ENCODE assay signal across 8 mouse cellular contexts in genomic region chr17:34031465-34032173, GRCm38 (mm10). TPM values are rescaled to one million over a fixed set of nuclear protein-coding genes. Genes with fewer than 3 reads are reported as not detected.
DNase-seq lines count a peak whose midpoint lies in the region; ATAC-seq lines count a peak whose summit lies in the region.

Gene Slc39a7, minus strand, starts transcription at chr17:34031682.
Gene Rxrb, plus strand, starts transcription at chr17:34031812.

- peak within 1 kb of the TSS; percentile 92 for H3K9ac ChIP-seq in heart, embryonic 14.5 days (ENCODE audit: low read length)
- H3K9ac ChIP-seq in liver, embryonic 13.5 days: peak within 1 kb of the TSS; percentile 93
- peak within 1 kb of the TSS; percentile 96 for H3K9ac ChIP-seq in stomach, embryonic 16.5 days (ENCODE audit: low read length)

- under 1% methylated on average over 55 of the region's 88 CpGs for WGBS in heart, embryonic 14.5 days
- WGBS in liver, embryonic 13.5 days (ENCODE audit: insufficient replicate concordance): under 1% methylated on average over 72 of the region's 88 CpGs
- under 1% methylated on average over 87 of the region's 88 CpGs for WGBS in stomach, embryonic 16.5 days

- H3K4me3 ChIP-seq in heart, embryonic 14.5 days (ENCODE audit: control insufficient read depth in 1 of 2, insufficient read depth in 1 of 2, low read depth in 1 of 2, low read length in 2 of 2): peak within 1 kb of the TSS; percentile 78 to 90
- peak within 1 kb of the TSS; percentile 94 for H3K4me3 ChIP-seq in liver, embryonic 13.5 days (replicated peaks)
- peak within 1 kb of the TSS; percentile 93 for H3K4me3 ChIP-seq in stomach, embryonic 16.5 days (replicated peaks; ENCODE audit: low read length)

- H3K9me3 ChIP-seq in heart, embryonic 14.5 days (ENCODE audit: control insufficient read depth, low read length): no peaks in the 10 kb centered on the region
- no peaks in the 10 kb centered on the region for H3K9me3 ChIP-seq in liver, embryonic 13.5 days (replicated peaks)
- no peaks in the 10 kb centered on the region for H3K9me3 ChIP-seq in stomach, embryonic 16.5 days (replicated peaks; ENCODE audit: control insufficient read depth, low read length)

- DNase-seq in c-Kit-negative CD71-positive TER-119-positive erythroid progenitor cells, embryonic 14.5 days (ENCODE audit: low read depth, low spot score): peak; percentile 94
- DNase-seq in fibroblast of lung, adult 2 months (ENCODE audit: low read depth): peak; percentile 96
- peak; percentile 99 for DNase-seq in kidney, postnatal 14 days
- peak; percentile 97 for DNase-seq in liver, embryonic 13.5 days
- DNase-seq in neural tube, embryonic 10.5 days (ENCODE audit: extremely low spot score, low spot score): peak; percentile 100

- peak within 1 kb of the TSS; percentile 81 for H3K4me2 ChIP-seq in heart, embryonic 14.5 days (ENCODE audit: low read length)
- H3K4me2 ChIP-seq in liver, embryonic 13.5 days: peak within 1 kb of the TSS; percentile 96
- H3K4me2 ChIP-seq in stomach, embryonic 16.5 days (ENCODE audit: low read depth, low read length): peak within 1 kb of the TSS; percentile 99

- peaks cover 25 to 44% of the 10 kb centered on the region in 2 experiments for H3K4me1 ChIP-seq in heart, embryonic 14.5 days (ENCODE audit: control insufficient read depth in 2 of 2, insufficient read depth in 2 of 2, low read length in 2 of 2)
- H3K4me1 ChIP-seq in liver, embryonic 13.5 days (replicated peaks): peaks cover 68% of the 10 kb centered on the region
- H3K4me1 ChIP-seq in stomach, embryonic 16.5 days (ENCODE audit: control insufficient read depth, insufficient read depth, low read length): peaks cover 47% of the 10 kb centered on the region

- peaks cover 54% of the 10 kb centered on the region for H3K36me3 ChIP-seq in heart, embryonic 14.5 days (ENCODE audit: control insufficient read depth, insufficient read depth, low read length)
- peaks cover 51% of the 10 kb centered on the region for H3K36me3 ChIP-seq in liver, embryonic 13.5 days
- peaks cover 28% of the 10 kb centered on the region for H3K36me3 ChIP-seq in stomach, embryonic 16.5 days (ENCODE audit: control insufficient read depth, insufficient read depth, low read length)

- peak; percentile 75 for ATAC-seq in CD4-positive, CD25-positive, alpha-beta regulatory T cell, adult 4 months
- peak; percentile 80 for ATAC-seq in heart, embryonic 14.5 days (ENCODE audit: insufficient number of reproducible peaks, insufficient read depth, low FRiP score, low read depth)
- ATAC-seq in liver, embryonic 13.5 days (ENCODE audit: low read depth): peak; percentile 69
- peak; percentile 85 for ATAC-seq in stomach, embryonic 16.5 days (ENCODE audit: insufficient read depth, low FRiP score)

- no peaks in the 10 kb centered on the region for H3K27me3 ChIP-seq in heart, embryonic 14.5 days (ENCODE audit: control insufficient read depth, insufficient read depth, low read length)
- H3K27me3 ChIP-seq in liver, embryonic 13.5 days: no peaks in the 10 kb centered on the region
- H3K27me3 ChIP-seq in stomach, embryonic 16.5 days (ENCODE audit: control insufficient read depth, insufficient read depth, low read length): no peaks in the 10 kb centered on the region

- H3K27ac ChIP-seq in heart, embryonic 14.5 days (replicated peaks in 1 of 2; ENCODE audit: control insufficient read depth in 1 of 2, insufficient read depth in 1 of 2, low read depth in 2 of 2, low read length in 2 of 2): peak within 1 kb of the TSS; percentile 88 to 94
- peak within 1 kb of the TSS; percentile 92 for H3K27ac ChIP-seq in liver, embryonic 13.5 days
- H3K27ac ChIP-seq in stomach, embryonic 16.5 days (ENCODE audit: low read length): peak within 1 kb of the TSS; percentile 96

RNA-seq across cellular contexts. Expression of gene Slc39a7, which starts in this region (rescaled TPM):
- polyA plus RNA-seq in CD4-positive, CD25-positive, alpha-beta regulatory T cell, adult 4 months (2017; shearing (Covaris generic)): 10 to 100 TPM; 53.0 to 92.6 TPM
- 48.0 and 53.2 TPM in 2 replicates for polyA plus RNA-seq in heart, embryonic 14.5 days (2014; fragmentation: Nextera tagmentation; extraction: Ambion mirVana)
- 71.7 and 76.7 TPM in 2 replicates for polyA plus RNA-seq in liver, embryonic 13.5 days (2015; fragmentation: Nextera tagmentation; extraction: Ambion mirVana)
- 194 and 195 TPM in 2 replicates for polyA plus RNA-seq in stomach, embryonic 16.5 days (2015; fragmentation: Nextera tagmentation; extraction: Ambion mirVana)

RNA-seq across cellular contexts. Expression of gene Rxrb, which starts in this region (rescaled TPM):
- polyA plus RNA-seq in CD4-positive, CD25-positive, alpha-beta regulatory T cell, adult 4 months (2017; shearing (Covaris generic)): 10 to 100 TPM; 11.2 to 12.5 TPM
- 14.2 and 16.4 TPM in 2 replicates for polyA plus RNA-seq in heart, embryonic 14.5 days (2014; fragmentation: Nextera tagmentation; extraction: Ambion mirVana)
- polyA plus RNA-seq in liver, embryonic 13.5 days (2015; fragmentation: Nextera tagmentation; extraction: Ambion mirVana): 18.2 and 18.6 TPM in 2 replicates
- polyA plus RNA-seq in stomach, embryonic 16.5 days (2015; fragmentation: Nextera tagmentation; extraction: Ambion mirVana): 36.3 and 37.7 TPM in 2 replicates

Comparison
In these comparisons a context has a peak if more than half of its experiments do, and no peak if none do; other contexts are left out.
1. Peak in every context shown above with its lines: DNase-seq, ATAC-seq, H3K4me3 ChIP-seq and H3K27ac ChIP-seq.